Comparison of ENCODE assay signal across 1 mouse cellular context in genomic region chr14:16302688-16303087, GRCm38 (mm10).
A peak's percentile ranks its signal among the peaks of the same experiment; 100 is the strongest.
TF ChIP-seq lines count a peak whose summit lies in the region.

No protein-coding gene starts in this region.

TF ChIP-seq in CH12.LX, 34 proteins besides CTCF, POLR2A, EP300 and RAD21 (continued from another document):
- peak; percentile 69; the same call in 1 of the 2 replicates for TF ChIP-seq CHD2 (IDR thresholded peaks at IDR 0.05; ENCODE audit: low read length)
- peak; percentile 71 for TF ChIP-seq TCF12 (IDR thresholded peaks at IDR 0.05; ENCODE audit: low read depth, low read length)
- TF ChIP-seq POLR2AphosphoS2 (IDR thresholded peaks at IDR 0.05; ENCODE audit: low read depth, low read length), result no peak
- TF ChIP-seq GABPA (IDR thresholded peaks at IDR 0.05; ENCODE audit: insufficient replicate concordance, low read depth, low read length), result no peak
- TF ChIP-seq USF1 (IDR thresholded peaks at IDR 0.05; ENCODE audit: low read depth, low read length), result no peak
- TF ChIP-seq MAFK (IDR thresholded peaks at IDR 0.05; ENCODE audit: insufficient replicate concordance, low read length), result no peak
- peak; percentile 42; the same call in 1 of the 2 replicates for TF ChIP-seq JUN (IDR thresholded peaks at IDR 0.05; ENCODE audit: insufficient read depth, low read depth, low read length)
- 0 out of 2 replicates have a peak, but pooled peaks have one; percentile 42 for TF ChIP-seq ELF1 (IDR thresholded peaks at IDR 0.05; ENCODE audit: low read depth, low read length)
- TF ChIP-seq SMC3 (IDR thresholded peaks at IDR 0.05; ENCODE audit: low read depth, low read length), result no peak
- no peak for TF ChIP-seq USF2 (conservative IDR thresholded peaks at IDR 0.05; ENCODE audit: low read depth, low read length)
- TF ChIP-seq KAT2A (IDR thresholded peaks at IDR 0.05; ENCODE audit: insufficient replicate concordance, low read length), result no peak
- peak; percentile 54; the same call in 1 of the 2 replicates for TF ChIP-seq MEF2A (IDR thresholded peaks at IDR 0.05; ENCODE audit: borderline replicate concordance, low read depth, low read length)
- TF ChIP-seq CHD1 (IDR thresholded peaks at IDR 0.05; ENCODE audit: low read depth, low read length), result 0 out of 2 replicates have a peak, but pooled peaks have one; percentile 12
- peak; percentile 98 for TF ChIP-seq IRF4 (IDR thresholded peaks at IDR 0.05; ENCODE audit: low read depth, low read length)
- TF ChIP-seq NELFE (IDR thresholded peaks at IDR 0.05; ENCODE audit: low read depth, low read length), result 0 out of 2 replicates have a peak, but pooled peaks have one; percentile 38
- peak; percentile 62 for TF ChIP-seq JUND (conservative IDR thresholded peaks at IDR 0.05; ENCODE audit: low read depth, low read length)
- TF ChIP-seq SIN3A (IDR thresholded peaks at IDR 0.05; ENCODE audit: low read length), result peak; percentile 66
- TF ChIP-seq MAZ (IDR thresholded peaks at IDR 0.05; ENCODE audit: low read depth, low read length), result no peak
- no peak; the same call in 1 of the 2 replicates for TF ChIP-seq HCFC1 (IDR thresholded peaks at IDR 0.05; ENCODE audit: low read depth, low read length)
- no peak for TF ChIP-seq ZKSCAN1 (IDR thresholded peaks at IDR 0.05; ENCODE audit: borderline replicate concordance, low read depth, low read length)
- peak; percentile 74 for TF ChIP-seq MAX (IDR thresholded peaks at IDR 0.05; ENCODE audit: low read length)
- TF ChIP-seq TBP (conservative IDR thresholded peaks at IDR 0.05; ENCODE audit: low read depth, low read length), result 0 out of 2 replicates have a peak, but pooled peaks have one; percentile 28
- no peak for TF ChIP-seq NRF1 (IDR thresholded peaks at IDR 0.05; ENCODE audit: low read depth, low read length)
- no peak for TF ChIP-seq PAX5 (IDR thresholded peaks at IDR 0.05; ENCODE audit: low read length)
